Mouse (Mus musculus): ENCODE data around the gene Arhgap20. TPM values are rescaled to one million over a fixed set of nuclear protein-coding genes. Genes with fewer than 3 reads are reported as not detected.

Arhgap20 gene
- polyA plus RNA-seq, 1 experiment from 2014 or later, result 7.8 TPM

GRCm38 (mm10) chr9:51781092-51781491, 16.0 kb downstream of the Arhgap20 start:
- H3K9me3 ChIP-seq (ENCODE audit: control insufficient read depth, low read length), result no peaks in the 10 kb centered on the region
- no peak overlapping the region for H3K9ac ChIP-seq (ENCODE audit: low read depth, low read length)
- WGBS, result 90% methylated on average over 7 of the region's 7 CpGs
- no peaks in the 10 kb centered on the region for H3K36me3 ChIP-seq (ENCODE audit: control insufficient read depth, insufficient read depth, low read length)
- no peaks in the 10 kb centered on the region for H3K4me1 ChIP-seq (replicated peaks; ENCODE audit: control insufficient read depth, insufficient read depth, low read length)
- no peak overlapping the region for H3K27ac ChIP-seq (ENCODE audit: low read depth, low read length)
- DNase-seq (ENCODE audit: low spot score), result no peak
- H3K4me3 ChIP-seq (ENCODE audit: low read depth, low read length), result no peak overlapping the region
- H3K27me3 ChIP-seq (ENCODE audit: control insufficient read depth, insufficient read depth, low read length), result no peaks in the 10 kb centered on the region
- ATAC-seq (ENCODE audit: low FRiP score), result no peak
- no peak overlapping the region for H3K4me2 ChIP-seq (replicated peaks; ENCODE audit: low read depth, low read length)

- no peak overlapping the region for H3K4me3 ChIP-seq (ENCODE audit: low read depth, low read length)
- H3K4me2 ChIP-seq (replicated peaks; ENCODE audit: low read depth, low read length), result no peak overlapping the region
- no peaks in the 10 kb centered on the region for H3K36me3 ChIP-seq (ENCODE audit: control insufficient read depth, insufficient read depth, low read length)
- H3K27ac ChIP-seq (ENCODE audit: low read depth, low read length), result no peak overlapping the region
- H3K9me3 ChIP-seq (ENCODE audit: control insufficient read depth, low read length), result no peaks in the 10 kb centered on the region
- no peak for ATAC-seq (ENCODE audit: low FRiP score)
- DNase-seq (ENCODE audit: low spot score), result peak; percentile 28
- no peak overlapping the region for H3K9ac ChIP-seq (ENCODE audit: low read depth, low read length)
- H3K27me3 ChIP-seq (ENCODE audit: control insufficient read depth, insufficient read depth, low read length), result no peaks in the 10 kb centered on the region
- no peaks in the 10 kb centered on the region for H3K4me1 ChIP-seq (replicated peaks; ENCODE audit: control insufficient read depth, insufficient read depth, low read length)
- 39% methylated on average over 6 of the region's 6 CpGs for WGBS
These were observed 22.2 kb downstream of the Arhgap20 start for GRCm38 (mm10) chr9:51787380-51787779.

GRCm38 (mm10) chr9:51788466-51788865, 23.3 kb downstream of the Arhgap20 start:
- ATAC-seq (ENCODE audit: low FRiP score) (no peak), DNase-seq (ENCODE audit: low spot score) (no peak)
- Histone ChIP-seq H3K9ac (ENCODE audit: low read depth, low read length) (no peak overlapping the region), H3K4me1 (replicated peaks; ENCODE audit: control insufficient read depth, insufficient read depth, low read length) (no peaks in the 10 kb centered on the region), H3K4me2 (replicated peaks; ENCODE audit: low read depth, low read length) (no peak overlapping the region), H3K4me3 (ENCODE audit: low read depth, low read length) (no peak overlapping the region), H3K27me3 (ENCODE audit: control insufficient read depth, insufficient read depth, low read length) (no peaks in the 10 kb centered on the region), H3K36me3 (ENCODE audit: control insufficient read depth, insufficient read depth, low read length) (no peaks in the 10 kb centered on the region), H3K27ac (ENCODE audit: low read depth, low read length) (no peak overlapping the region), H3K9me3 (ENCODE audit: control insufficient read depth, low read length) (no peaks in the 10 kb centered on the region)
- WGBS, result 80% methylated on average over 1 of the region's 1 CpGs

- Histone ChIP-seq H3K4me1 (replicated peaks; ENCODE audit: control insufficient read depth, insufficient read depth, low read length) (no peaks in the 10 kb centered on the region), H3K9me3 (ENCODE audit: control insufficient read depth, low read length) (no peaks in the 10 kb centered on the region), H3K9ac (ENCODE audit: low read depth, low read length) (no peak overlapping the region), H3K36me3 (ENCODE audit: control insufficient read depth, insufficient read depth, low read length) (no peaks in the 10 kb centered on the region), H3K4me2 (replicated peaks; ENCODE audit: low read depth, low read length) (no peak overlapping the region), H3K27ac (ENCODE audit: low read depth, low read length) (no peak overlapping the region), H3K27me3 (ENCODE audit: control insufficient read depth, insufficient read depth, low read length) (no peaks in the 10 kb centered on the region), H3K4me3 (ENCODE audit: low read depth, low read length) (no peak overlapping the region)
- ATAC-seq (ENCODE audit: low FRiP score) (no peak), DNase-seq (ENCODE audit: low spot score) (no peak)
- 83% methylated on average over 6 of the region's 6 CpGs for WGBS
These were observed 30.1 kb downstream of the Arhgap20 start for GRCm38 (mm10) chr9:51795206-51795605.

- WGBS, result 85% methylated on average over 5 of the region's 5 CpGs
- DNase-seq (ENCODE audit: low spot score) (no peak), ATAC-seq (ENCODE audit: low FRiP score) (no peak)
- Histone ChIP-seq H3K4me1 (replicated peaks; ENCODE audit: control insufficient read depth, insufficient read depth, low read length) (no peaks in the 10 kb centered on the region), H3K36me3 (ENCODE audit: control insufficient read depth, insufficient read depth, low read length) (no peaks in the 10 kb centered on the region), H3K27ac (ENCODE audit: low read depth, low read length) (no peak overlapping the region), H3K4me3 (ENCODE audit: low read depth, low read length) (no peak overlapping the region), H3K9ac (ENCODE audit: low read depth, low read length) (no peak overlapping the region), H3K4me2 (replicated peaks; ENCODE audit: low read depth, low read length) (no peak overlapping the region), H3K9me3 (ENCODE audit: control insufficient read depth, low read length) (no peaks in the 10 kb centered on the region), H3K27me3 (ENCODE audit: control insufficient read depth, insufficient read depth, low read length) (no peaks in the 10 kb centered on the region)
These were observed 33.1 kb downstream of the Arhgap20 start for GRCm38 (mm10) chr9:51798251-51798650.

GRCm38 (mm10) chr9:51799156-51799555, 34.0 kb downstream of the Arhgap20 start:
- Histone ChIP-seq H3K27ac (ENCODE audit: low read depth, low read length) (no peak overlapping the region), H3K9me3 (ENCODE audit: control insufficient read depth, low read length) (no peaks in the 10 kb centered on the region), H3K4me1 (replicated peaks; ENCODE audit: control insufficient read depth, insufficient read depth, low read length) (no peaks in the 10 kb centered on the region), H3K9ac (ENCODE audit: low read depth, low read length) (no peak overlapping the region), H3K4me3 (ENCODE audit: low read depth, low read length) (no peak overlapping the region), H3K36me3 (ENCODE audit: control insufficient read depth, insufficient read depth, low read length) (no peaks in the 10 kb centered on the region), H3K4me2 (replicated peaks; ENCODE audit: low read depth, low read length) (no peak overlapping the region), H3K27me3 (ENCODE audit: control insufficient read depth, insufficient read depth, low read length) (no peaks in the 10 kb centered on the region)
- 87% methylated on average over 9 of the region's 9 CpGs for WGBS
- no peak for DNase-seq (ENCODE audit: low spot score)
- ATAC-seq (ENCODE audit: low FRiP score), result no peak

- 86% methylated on average over 3 of the region's 3 CpGs for WGBS
- H3K27ac ChIP-seq (ENCODE audit: low read depth, low read length), result no peak overlapping the region
- H3K4me1 ChIP-seq (replicated peaks; ENCODE audit: control insufficient read depth, insufficient read depth, low read length), result no peaks in the 10 kb centered on the region
- no peaks in the 10 kb centered on the region for H3K27me3 ChIP-seq (ENCODE audit: control insufficient read depth, insufficient read depth, low read length)
- ATAC-seq (ENCODE audit: low FRiP score), result no peak
- no peak overlapping the region for H3K9ac ChIP-seq (ENCODE audit: low read depth, low read length)
- no peaks in the 10 kb centered on the region for H3K9me3 ChIP-seq (ENCODE audit: control insufficient read depth, low read length)
- no peak overlapping the region for H3K4me3 ChIP-seq (ENCODE audit: low read depth, low read length)
- DNase-seq (ENCODE audit: low spot score), result no peak
- H3K36me3 ChIP-seq (ENCODE audit: control insufficient read depth, insufficient read depth, low read length), result no peaks in the 10 kb centered on the region
- no peak overlapping the region for H3K4me2 ChIP-seq (replicated peaks; ENCODE audit: low read depth, low read length)
These were observed 42.1 kb downstream of the Arhgap20 start for GRCm38 (mm10) chr9:51807272-51807671.

GRCm38 (mm10) chr9:51812931-51813330, 47.8 kb downstream of the Arhgap20 start:
- DNase-seq (ENCODE audit: low spot score) (no peak), ATAC-seq (ENCODE audit: low FRiP score) (no peak)
- Histone ChIP-seq H3K4me3 (ENCODE audit: low read depth, low read length) (no peak overlapping the region), H3K36me3 (ENCODE audit: control insufficient read depth, insufficient read depth, low read length) (no peaks in the 10 kb centered on the region), H3K27ac (ENCODE audit: low read depth, low read length) (no peak overlapping the region), H3K27me3 (ENCODE audit: control insufficient read depth, insufficient read depth, low read length) (no peaks in the 10 kb centered on the region), H3K9ac (ENCODE audit: low read depth, low read length) (no peak overlapping the region), H3K9me3 (ENCODE audit: control insufficient read depth, low read length) (no peaks in the 10 kb centered on the region), H3K4me1 (replicated peaks; ENCODE audit: control insufficient read depth, insufficient read depth, low read length) (no peaks in the 10 kb centered on the region), H3K4me2 (replicated peaks; ENCODE audit: low read depth, low read length) (no peak overlapping the region)
- 84% methylated on average over 1 of the region's 1 CpGs for WGBS

GRCm38 (mm10) chr9:51824516-51824915, 59.4 kb downstream of the Arhgap20 start:
- ATAC-seq (ENCODE audit: low FRiP score) (no peak), DNase-seq (ENCODE audit: low spot score) (no peak)
- Histone ChIP-seq H3K27ac (ENCODE audit: low read depth, low read length) (no peak overlapping the region), H3K4me2 (replicated peaks; ENCODE audit: low read depth, low read length) (no peak overlapping the region), H3K9me3 (ENCODE audit: control insufficient read depth, low read length) (no peaks in the 10 kb centered on the region), H3K27me3 (ENCODE audit: control insufficient read depth, insufficient read depth, low read length) (no peaks in the 10 kb centered on the region), H3K4me3 (ENCODE audit: low read depth, low read length) (no peak overlapping the region), H3K9ac (ENCODE audit: low read depth, low read length) (no peak overlapping the region), H3K36me3 (ENCODE audit: control insufficient read depth, insufficient read depth, low read length) (no peaks in the 10 kb centered on the region), H3K4me1 (replicated peaks; ENCODE audit: control insufficient read depth, insufficient read depth, low read length) (no peaks in the 10 kb centered on the region)
- WGBS, result 89% methylated on average over 7 of the region's 7 CpGs
